Mouse (Mus musculus): ENCODE results near the gene H2-DMb1. TPM values are rescaled to one million over a fixed set of nuclear protein-coding genes. Genes with fewer than 3 reads are reported as not detected.
A peak's percentile ranks its signal among the peaks of the same experiment; 100 is the strongest.

The H2-DMb1 gene
- total and polyA plus RNA-seq, 3 experiments, result 60.7 to 147 (median 102) TPM

- peak overlapping the region; percentile 99 for H3K9ac ChIP-seq (ENCODE audit: insufficient read depth, low read depth)
- peaks cover 44% of the 10 kb centered on the region for H3K79me2 ChIP-seq (replicated peaks; ENCODE audit: control insufficient read depth, extremely low read depth, insufficient read depth, poor library complexity, severe bottlenecking)
- dilution Hi-C loops (cut with MboI; ENCODE audit: extremely low pct_ligation_motif_present, extremely low pct_unique_long_range_greater_than_20kb, low sequenced_read_pairs), result no loop called here
- TF ChIP-seq CTCF (conservative IDR thresholded peaks at IDR 0.05 in 1 of 2, IDR thresholded peaks at IDR 0.05 in 1 of 2; ENCODE audit: low read depth in 2 of 2, low read length in 2 of 2) (peak in 1 of 2 experiments; percentile 21; a peak in 1 of 4 replicates), USF2 (conservative IDR thresholded peaks at IDR 0.05; ENCODE audit: low read depth, low read length) (no peak), BHLHE40 (IDR thresholded peaks at IDR 0.05; ENCODE audit: low read depth, low read length) (0 out of 2 replicates have a peak, but pooled peaks have one; percentile 19), POLR2A (IDR thresholded peaks at IDR 0.05; ENCODE audit: low read depth, low read length) (peak; percentile 23), ETS1 (conservative IDR thresholded peaks at IDR 0.05; ENCODE audit: low read depth, low read length) (no peak; the same call in 1 of the 2 replicates), RCOR1 (conservative IDR thresholded peaks at IDR 0.05; ENCODE audit: low read depth, low read length) (0 out of 2 replicates have a peak, but pooled peaks have one; percentile 39), EP300 (IDR thresholded peaks at IDR 0.05; ENCODE audit: low read length) (no peak), E2F4 (IDR thresholded peaks at IDR 0.05; ENCODE audit: insufficient replicate concordance, low read depth, low read length) (no peak), UBTF (IDR thresholded peaks at IDR 0.05; ENCODE audit: low read depth, low read length) (0 out of 2 replicates have a peak, but pooled peaks have one; percentile 22), IRF4 (IDR thresholded peaks at IDR 0.05; ENCODE audit: low read depth, low read length) (peak; percentile 14; the same call in 1 of the 2 replicates), TCF12 (IDR thresholded peaks at IDR 0.05; ENCODE audit: low read depth, low read length) (peak; percentile 78), RAD21 (IDR thresholded peaks at IDR 0.05; ENCODE audit: low read depth, low read length) (no peak), ZNF384 (IDR thresholded peaks at IDR 0.05; ENCODE audit: low read depth, low read length) (no peak), SMC3 (IDR thresholded peaks at IDR 0.05; ENCODE audit: low read depth, low read length) (0 out of 2 replicates have a peak, but pooled peaks have one; percentile 9), MEF2A (IDR thresholded peaks at IDR 0.05; ENCODE audit: borderline replicate concordance, low read depth, low read length) (0 out of 2 replicates have a peak, but pooled peaks have one; percentile 2), ELF1 (IDR thresholded peaks at IDR 0.05; ENCODE audit: low read depth, low read length) (no peak; the same call in 1 of the 2 replicates), USF1 (IDR thresholded peaks at IDR 0.05; ENCODE audit: low read depth, low read length) (no peak), SIN3A (IDR thresholded peaks at IDR 0.05; ENCODE audit: low read length) (peak; percentile 31; the same call in 1 of the 2 replicates), GABPA (IDR thresholded peaks at IDR 0.05; ENCODE audit: insufficient replicate concordance, low read depth, low read length) (peak; percentile 64), ZKSCAN1 (IDR thresholded peaks at IDR 0.05; ENCODE audit: borderline replicate concordance, low read depth, low read length) (no peak), MAZ (IDR thresholded peaks at IDR 0.05; ENCODE audit: low read depth, low read length) (peak; percentile 87; the same call in 1 of the 2 replicates), JUN (IDR thresholded peaks at IDR 0.05; ENCODE audit: insufficient read depth, low read depth, low read length) (no peak), NELFE (IDR thresholded peaks at IDR 0.05; ENCODE audit: low read depth, low read length) (0 out of 2 replicates have a peak, but pooled peaks have one; percentile 10), CHD1 (IDR thresholded peaks at IDR 0.05; ENCODE audit: low read depth, low read length) (peak; percentile 97), MAFK (IDR thresholded peaks at IDR 0.05; ENCODE audit: insufficient replicate concordance, low read length) (peak; percentile 95), PAX5 (IDR thresholded peaks at IDR 0.05; ENCODE audit: low read length) (no peak), HCFC1 (IDR thresholded peaks at IDR 0.05; ENCODE audit: low read depth, low read length) (no peak; the same call in 1 of the 2 replicates), ZMIZ1 (IDR thresholded peaks at IDR 0.05; ENCODE audit: low read depth, low read length) (peak; percentile 53; the same call in 1 of the 2 replicates), MAX (IDR thresholded peaks at IDR 0.05; ENCODE audit: low read length) (no peak; the same call in 1 of the 2 replicates), JUND (conservative IDR thresholded peaks at IDR 0.05; ENCODE audit: low read depth, low read length) (no peak), TBP (conservative IDR thresholded peaks at IDR 0.05; ENCODE audit: low read depth, low read length) (no peak), CHD2 (IDR thresholded peaks at IDR 0.05; ENCODE audit: low read length) (no peak), NRF1 (IDR thresholded peaks at IDR 0.05; ENCODE audit: low read depth, low read length) (peak; percentile 53), POLR2AphosphoS2 (IDR thresholded peaks at IDR 0.05; ENCODE audit: low read depth, low read length) (peak; percentile 89), ZC3H11A (IDR thresholded peaks at IDR 0.05; ENCODE audit: low read depth, low read length) (no peak), MXI1 (IDR thresholded peaks at IDR 0.05; ENCODE audit: low read depth, low read length) (no peak), KAT2A (IDR thresholded peaks at IDR 0.05; ENCODE audit: insufficient replicate concordance, low read length) (peak; percentile 67; the same call in 1 of the 2 replicates), MYC (IDR thresholded peaks at IDR 0.05; ENCODE audit: low read depth, low read length) (no peak)
- in situ Hi-C loops (cut with MboI; ENCODE audit: low pct_ligation_motif_present, low pct_unique_long_range_greater_than_20kb, low sequenced_read_pairs), result no loop called here
- H3K4me3 ChIP-seq (replicated peaks in 1 of 3; ENCODE audit: low read depth in 2 of 3, low read length in 2 of 3, poor library complexity in 1 of 3), result peak overlapping the region; percentile 88 to 100 (median 93)
- no peaks in the 10 kb centered on the region for H3K9me3 ChIP-seq (replicated peaks; ENCODE audit: low read length)
- DNase-seq (ENCODE audit: extremely low read depth), result peak; percentile 79
- H3K36me3 ChIP-seq (replicated peaks in 1 of 2; ENCODE audit: control insufficient read depth in 1 of 2, insufficient read depth in 1 of 2, low read length in 1 of 2), result peaks cover 29 to 39% of the 10 kb centered on the region in 2 experiments
- H3K27ac ChIP-seq (ENCODE audit: insufficient read depth, low read depth), result peak overlapping the region; percentile 98
- no peak overlapping the region; the same call in 1 of the 2 replicates for H3K4me2 ChIP-seq (ENCODE audit: insufficient read depth, low read depth, poor library complexity, severe bottlenecking)
- peaks cover 3 to 27% of the 10 kb centered on the region in 2 experiments for H3K4me1 ChIP-seq (ENCODE audit: control insufficient read depth in 1 of 2, insufficient read depth in 2 of 2)
- H3K27me3 ChIP-seq (replicated peaks), result no peaks in the 10 kb centered on the region
These were observed 32.1 kb upstream of the H2-DMb1 start for GRCm38 (mm10) chr17:34120814-34121171.
